Mouse (Mus musculus) granulocyte monocyte progenitor cell, adult 5-6 weeks (primary cell): Measurements from ENCODE around the gene Mtx3. TPM values are rescaled to one million over a fixed set of nuclear protein-coding genes. Genes with fewer than 3 reads are reported as not detected.
A peak's percentile ranks its signal among the peaks of the same experiment; 100 is the strongest.
"Not testable (repeated sequence)": the region's sequence is repeated elsewhere in the genome, so short reads cannot be mapped to it uniquely, and the experiment has no call there.

Experiments used
- ATAC-seq: replicated peaks from 2 replicates; pipeline ENCODE4 v1.8.0; 2016; ENCODE audit warnings: mild to moderate bottlenecking, moderate TSS enrichment, inconsistent platforms; ENCODE audit not compliant: poor library complexity, severe bottlenecking
- total RNA-seq, 2 experiments: library from RNA; stranded (forward) in 1 of 2; stranded (reverse) in 1 of 2; fragments of 200-712, 200-1000 nt in 1 of 2; fragments of >200 nt in 1 of 2; fragmentation: Nextera tagmentation in 1 of 2; gene quantifications; 2 replicates each; pipeline ENCODE4 v1.2.3; 2014 to 2017

The Mtx3 gene
- total RNA-seq (2014; fragmentation: Nextera tagmentation) = 8.9 and 20.5 TPM in 2 replicates
- 6.5 and 11.1 TPM in 2 replicates for total RNA-seq (2017)

DNA sequence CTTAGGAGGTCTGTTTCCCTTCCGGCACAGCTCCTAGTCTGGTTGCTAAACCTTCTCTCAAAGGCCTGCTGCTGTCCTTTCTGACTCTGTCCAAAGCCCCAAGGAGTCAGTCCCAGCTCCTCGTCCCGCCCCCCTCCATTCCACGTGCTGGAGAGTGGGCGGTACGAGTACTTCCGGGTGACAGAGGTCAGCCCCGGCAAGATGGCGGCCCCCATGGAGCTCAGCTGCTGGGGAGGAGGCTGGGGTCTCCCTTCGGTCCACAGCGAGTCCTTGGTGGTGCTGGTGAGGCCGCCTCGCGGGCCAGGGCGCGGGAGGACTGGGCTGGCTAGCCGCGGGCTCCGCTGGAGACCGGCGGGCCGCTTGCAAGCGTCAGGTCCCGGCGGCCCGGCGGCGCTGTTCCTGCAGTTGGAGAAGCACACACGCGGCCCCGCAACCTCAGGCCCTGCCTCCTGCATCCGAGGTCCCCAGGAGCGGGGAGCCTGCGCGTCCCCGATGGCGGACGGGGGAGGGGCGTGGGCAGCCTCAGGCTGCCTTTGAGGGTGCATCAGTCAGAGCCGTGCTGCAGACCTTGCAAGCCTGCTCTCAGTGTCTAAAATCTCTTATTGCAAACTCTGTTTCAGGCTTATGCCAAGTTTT is at the start of gene Mtx3:
Gene Mtx3, plus strand, starts transcription at position 175 of the 636 bp plus-strand sequence.
- peak; percentile 98 for ATAC-seq

DNA sequence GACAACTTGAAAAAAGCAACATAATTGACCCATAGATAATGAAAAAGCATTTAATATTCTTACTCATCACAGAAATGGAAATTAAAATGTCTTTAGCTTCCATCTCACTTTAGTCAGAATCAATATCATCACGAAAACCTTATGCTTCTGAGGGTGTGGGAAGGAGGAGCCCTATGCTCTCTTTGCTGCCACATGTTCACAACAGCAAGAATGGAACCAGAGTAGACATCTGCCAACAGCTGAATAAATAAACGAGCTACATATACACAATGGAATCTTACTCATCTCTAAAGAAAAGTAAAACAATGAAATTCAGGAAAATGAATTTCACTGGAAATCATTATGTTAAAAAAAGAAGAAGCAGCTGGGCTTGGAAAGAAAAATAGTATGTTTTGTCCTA is 45.7 kb upstream of the Mtx3 start:
- no peak for ATAC-seq

DNA sequence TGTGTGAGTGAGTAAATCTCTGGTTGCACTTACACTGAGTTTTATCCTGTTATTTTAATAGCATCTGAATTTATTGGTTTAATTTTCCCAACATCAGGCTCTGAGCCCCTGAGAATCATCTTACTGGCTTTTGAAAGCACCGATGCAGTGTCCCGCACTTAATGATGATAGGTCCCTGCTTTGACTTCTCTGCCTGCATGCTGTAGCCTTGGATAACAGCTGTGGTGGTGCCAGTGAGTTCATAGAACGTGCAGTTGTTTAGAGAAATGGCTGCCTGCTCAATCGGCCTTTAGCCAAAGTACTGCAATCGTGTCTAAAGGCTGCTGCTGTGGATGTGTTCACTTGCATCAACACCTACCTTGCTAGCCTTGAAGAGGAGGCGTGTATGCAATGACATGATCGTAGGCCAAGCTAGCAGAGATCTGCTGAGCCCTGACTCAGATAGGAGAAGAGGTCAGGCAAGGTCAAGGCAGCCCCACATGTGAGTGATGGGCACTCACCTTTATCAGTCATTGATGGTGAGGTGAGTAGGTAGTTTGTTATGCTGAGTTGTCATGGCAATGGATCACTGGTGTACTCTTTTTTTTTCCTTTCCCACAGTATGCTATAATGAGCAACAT is 45.1 kb upstream of the Mtx3 start:
- no peak for ATAC-seq

DNA sequence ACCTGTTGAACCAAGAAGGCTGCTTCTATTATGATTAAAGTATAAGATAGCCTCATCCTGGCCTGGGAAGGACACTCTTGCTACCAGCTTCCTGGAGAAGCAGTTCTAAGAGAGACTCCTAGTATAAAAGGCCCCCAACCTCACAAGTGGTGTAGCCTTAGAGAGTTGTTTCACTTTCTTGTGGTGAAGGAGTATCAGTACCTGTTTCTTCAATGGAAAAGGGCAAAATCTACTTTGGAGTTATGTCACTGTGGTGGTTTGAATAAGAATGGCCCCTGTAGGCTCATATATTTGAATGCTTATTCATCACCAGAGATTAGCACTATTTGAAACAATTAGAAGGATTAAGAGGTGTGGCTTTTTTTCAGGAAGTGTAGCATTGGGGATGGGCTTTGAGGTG is 37.8 kb upstream of the Mtx3 start:
- no peak for ATAC-seq

DNA sequence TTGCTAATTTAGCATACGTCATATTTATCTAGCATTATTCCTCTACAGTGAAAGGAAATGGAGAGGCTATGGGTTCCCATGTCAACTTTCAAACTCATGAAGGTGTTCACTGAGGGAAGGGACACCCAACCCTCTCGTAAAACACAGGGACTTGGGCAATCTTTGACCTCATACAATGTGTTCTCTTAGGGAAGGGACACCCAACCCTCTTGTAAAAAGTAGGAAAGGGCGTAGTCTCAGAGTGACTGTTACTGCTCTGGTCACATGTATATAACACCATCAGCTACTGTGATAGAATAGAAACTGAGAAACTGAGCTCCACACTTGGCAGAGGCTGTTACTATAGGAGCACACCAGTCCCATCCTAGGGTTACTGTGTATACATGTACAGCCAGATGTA is 36.7 kb upstream of the Mtx3 start:
- ATAC-seq = no peak

DNA sequence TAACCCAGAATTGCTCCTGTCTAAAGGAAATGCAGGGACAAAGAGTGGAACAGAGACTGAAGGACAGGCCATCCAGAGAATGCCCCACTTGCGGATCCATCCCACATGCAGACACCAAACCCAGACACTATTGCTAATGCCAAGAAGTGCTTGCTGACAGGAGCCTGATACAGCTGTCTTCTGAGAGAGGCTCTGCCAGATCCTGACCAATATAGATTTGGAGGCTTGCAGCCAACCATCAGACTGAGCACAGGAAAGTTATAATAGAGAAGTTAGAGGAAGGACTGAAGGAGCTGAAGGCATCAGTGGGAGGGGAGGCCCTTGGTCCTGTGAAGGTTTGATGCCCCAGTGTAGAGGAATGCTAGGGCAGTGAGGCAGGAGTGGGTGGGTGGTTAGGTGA is 34.0 kb upstream of the Mtx3 start:
- not testable (repeated sequence) for ATAC-seq

DNA sequence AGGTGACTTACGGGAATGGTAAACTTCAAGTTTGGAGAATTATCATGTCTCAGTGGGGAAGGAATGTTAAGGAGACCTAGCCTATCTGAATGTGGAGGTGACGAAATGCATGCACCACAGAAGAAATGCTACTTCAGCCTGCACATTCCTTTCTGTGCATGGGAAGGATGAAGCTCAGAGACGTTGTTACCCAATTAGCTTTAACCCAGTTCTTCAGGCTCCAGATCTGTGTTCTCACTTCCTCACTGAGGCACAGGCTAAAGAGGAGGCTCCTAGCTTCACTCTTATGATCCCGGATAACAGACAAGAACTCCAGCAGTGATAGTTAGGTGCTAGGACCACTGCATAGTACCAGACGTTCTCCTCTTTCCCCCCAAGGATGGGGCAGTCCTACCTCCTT is 28.2 kb upstream of the Mtx3 start:
- ATAC-seq = peak; percentile 87

DNA sequence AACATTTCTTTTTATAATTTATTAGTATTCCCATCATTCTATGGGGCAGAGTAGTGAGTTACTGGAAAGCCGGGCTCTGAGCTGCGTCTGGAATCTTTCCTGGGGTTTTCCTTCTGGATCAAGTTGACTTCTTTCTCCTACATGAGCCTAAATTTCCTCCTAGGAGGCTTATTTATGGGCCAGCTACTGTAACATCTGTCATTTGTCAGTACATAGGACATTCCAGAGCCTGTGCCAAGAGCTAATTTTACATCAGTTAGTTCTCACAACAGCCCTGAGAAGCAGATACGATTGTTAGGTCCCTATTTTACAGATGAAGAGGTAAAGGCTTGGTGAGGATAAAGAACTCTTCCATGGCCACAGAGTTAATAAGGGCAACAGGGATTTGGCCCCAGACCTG is 27.2 kb upstream of the Mtx3 start:
- no peak for ATAC-seq

DNA sequence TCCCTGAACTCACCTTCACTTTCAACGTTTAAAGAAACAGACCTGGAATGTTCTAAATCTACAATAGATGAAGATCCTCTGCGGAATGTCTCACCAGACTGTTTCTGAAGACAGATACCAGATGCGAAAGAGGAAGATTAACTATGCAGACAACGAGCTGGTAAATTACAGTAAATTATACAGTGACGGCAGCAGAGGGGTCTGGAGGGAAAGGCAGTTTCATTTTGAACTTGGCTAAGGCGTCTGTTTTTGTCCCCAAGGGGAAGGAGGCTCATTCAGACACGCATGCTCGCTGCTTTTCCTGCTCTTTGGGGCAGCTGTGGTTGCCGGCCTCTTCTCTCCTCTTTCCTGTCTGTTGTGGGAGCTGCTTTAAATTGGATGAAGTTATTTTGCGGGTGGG is 15.7 kb upstream of the Mtx3 start:
- ATAC-seq = peak; percentile 86

DNA sequence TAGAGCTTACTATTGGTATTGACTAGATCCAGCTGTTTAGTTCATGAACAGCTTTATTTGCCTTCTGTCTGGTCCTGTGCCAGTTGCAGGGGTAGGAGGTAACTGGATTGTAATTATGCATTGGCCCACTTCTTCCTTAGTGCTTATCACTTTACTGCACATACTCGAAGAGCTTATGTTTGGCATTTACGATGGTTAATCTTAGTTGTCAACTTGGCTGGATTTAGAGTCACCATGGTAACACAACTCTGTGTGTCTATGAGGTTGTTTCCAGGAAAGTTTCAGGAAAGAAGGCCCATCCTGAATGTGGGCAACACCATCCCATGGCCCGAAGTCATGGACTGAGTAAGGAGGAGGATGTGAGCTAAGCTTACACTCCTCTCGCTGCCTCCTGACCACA is 11.4 kb upstream of the Mtx3 start:
- no peak for ATAC-seq

DNA sequence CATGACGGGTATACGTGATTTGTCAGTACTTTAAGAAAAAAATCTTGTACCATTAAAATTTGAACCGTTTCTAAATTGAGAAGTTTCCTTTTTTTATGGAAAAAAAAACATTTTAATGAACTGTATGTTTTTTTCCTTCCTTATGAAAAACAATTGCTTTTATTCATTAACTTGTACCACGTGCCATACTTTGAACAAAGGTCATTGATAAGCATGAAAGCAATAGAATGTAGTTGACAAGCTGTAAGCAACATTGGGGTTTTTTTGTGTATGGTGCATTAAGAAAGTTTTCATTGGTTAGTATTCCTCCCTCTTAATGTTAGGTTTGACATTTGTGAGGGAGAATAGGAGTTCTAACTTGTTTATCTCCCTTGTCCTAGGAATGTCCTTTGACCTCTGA is 1.9 kb downstream of the Mtx3 start:
- ATAC-seq = no peak

DNA sequence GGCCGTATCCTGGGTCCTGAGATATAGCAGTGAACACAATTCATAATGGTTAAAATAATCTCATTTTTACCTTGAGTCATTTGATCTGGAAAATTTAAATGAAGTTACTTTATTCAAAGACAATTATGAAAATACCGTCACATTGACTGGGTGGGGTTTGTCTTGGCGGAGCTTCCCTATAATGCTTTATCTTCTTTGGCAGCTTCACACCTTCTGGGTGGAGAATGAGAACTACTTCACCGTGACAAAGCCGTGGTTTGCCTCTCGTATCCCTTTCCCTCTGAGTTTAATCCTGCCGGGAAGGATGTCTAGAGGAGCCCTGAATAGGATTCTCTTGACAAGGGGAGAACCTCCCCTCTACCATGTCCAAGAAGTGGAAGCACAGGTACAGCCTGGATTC is 2.8 kb downstream of the Mtx3 start:
- no peak for ATAC-seq

DNA sequence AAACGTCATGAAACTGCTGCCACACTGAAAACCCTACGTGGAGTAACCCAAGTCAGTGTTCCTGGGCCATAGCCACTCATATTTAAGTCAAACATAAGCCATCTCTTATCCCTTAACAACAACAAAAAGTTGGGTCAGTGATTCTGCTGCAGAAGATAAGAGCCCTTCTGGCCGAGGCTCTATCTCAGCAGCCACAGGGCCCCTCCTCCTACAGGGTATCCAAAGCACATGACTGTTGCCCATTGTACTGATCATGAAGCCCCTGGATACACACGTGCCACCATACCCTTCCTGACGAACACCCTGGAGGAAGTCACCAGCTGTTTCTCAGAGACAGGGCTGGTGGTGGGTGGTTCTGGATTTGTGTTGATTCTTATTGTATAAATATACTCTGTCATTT is 3.4 kb downstream of the Mtx3 start:
- no peak for ATAC-seq

DNA sequence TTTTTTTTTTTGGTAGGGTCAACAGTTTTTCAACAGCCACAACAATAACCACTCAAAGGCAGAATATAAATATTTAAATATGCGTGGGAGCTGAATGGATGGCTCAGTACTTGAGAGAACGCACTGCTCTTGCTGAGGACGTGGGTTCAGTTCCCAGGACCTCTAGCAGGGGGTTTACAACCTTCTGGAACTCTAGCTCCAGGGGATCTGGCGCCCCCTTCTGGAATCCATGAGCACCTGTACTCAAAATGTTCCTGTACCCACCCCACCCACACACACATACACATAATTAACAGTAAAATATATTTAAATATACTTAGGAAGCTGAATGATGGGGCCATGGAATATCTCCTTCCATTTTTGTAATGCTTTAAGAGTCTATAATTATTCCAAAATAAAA is 11.3 kb downstream of the Mtx3 start:
- peak; percentile 48; the same call in 1 of the 2 replicates for ATAC-seq

DNA sequence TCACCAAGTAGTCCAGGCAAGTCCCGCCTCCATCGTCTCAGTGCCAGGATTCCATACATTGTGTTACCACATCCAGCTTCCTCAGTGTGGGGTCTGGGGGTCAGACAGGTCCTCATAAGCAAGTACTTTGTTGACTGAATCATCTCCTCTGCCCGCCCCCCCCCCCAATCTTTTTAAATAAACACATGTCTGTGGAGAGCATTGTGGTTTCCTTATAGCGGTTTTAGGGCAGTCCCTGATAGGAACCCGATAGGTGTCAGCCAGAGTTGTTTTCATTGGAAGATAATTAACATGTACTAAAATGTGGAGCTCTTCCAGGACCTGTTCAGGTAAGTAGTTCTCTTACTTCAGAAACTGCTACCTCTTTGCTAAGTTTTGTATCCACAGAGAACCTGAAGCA is 14.2 kb downstream of the Mtx3 start:
- ATAC-seq = 0 out of 2 replicates have a peak, but pooled peaks have one; percentile 14

DNA sequence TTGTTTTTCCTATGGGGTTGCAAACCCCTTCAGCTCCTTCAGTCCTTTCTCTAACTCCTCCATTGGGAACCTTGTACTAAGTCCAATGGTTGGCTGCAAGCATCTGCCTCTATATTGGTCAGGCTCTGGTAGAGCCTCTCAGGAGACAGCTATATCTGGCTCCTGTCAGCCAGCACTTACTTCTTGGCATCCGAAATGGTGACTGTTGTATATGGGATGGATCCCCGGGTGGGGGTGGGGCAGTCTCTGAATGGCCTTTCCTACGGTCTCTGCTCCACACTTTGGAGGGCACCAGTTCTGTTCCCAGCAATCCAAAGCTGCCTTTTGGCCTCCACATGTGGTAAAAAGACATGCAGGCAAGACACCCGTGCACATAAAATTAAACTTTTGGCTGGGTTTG is 15.4 kb downstream of the Mtx3 start:
- ATAC-seq = no peak

DNA sequence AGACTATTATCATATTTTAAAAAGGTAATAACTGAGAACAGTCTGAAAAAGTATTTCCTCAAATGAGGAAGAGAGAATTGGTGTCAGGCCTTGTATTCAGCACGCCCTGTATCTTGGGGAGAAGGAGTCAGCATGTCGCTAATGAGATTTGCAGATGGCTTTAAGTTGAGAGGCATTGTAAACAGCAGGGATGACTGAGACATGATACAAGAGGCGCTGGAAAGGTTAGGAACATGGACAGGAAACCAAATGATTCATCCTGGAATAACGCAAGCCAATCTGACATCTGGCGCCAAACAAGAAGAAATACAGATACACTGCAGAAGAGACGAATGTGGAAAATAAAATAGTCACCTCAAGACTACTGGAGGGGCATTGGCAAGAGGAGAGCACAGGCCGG is 20.8 kb downstream of the Mtx3 start:
- ATAC-seq = no peak

DNA sequence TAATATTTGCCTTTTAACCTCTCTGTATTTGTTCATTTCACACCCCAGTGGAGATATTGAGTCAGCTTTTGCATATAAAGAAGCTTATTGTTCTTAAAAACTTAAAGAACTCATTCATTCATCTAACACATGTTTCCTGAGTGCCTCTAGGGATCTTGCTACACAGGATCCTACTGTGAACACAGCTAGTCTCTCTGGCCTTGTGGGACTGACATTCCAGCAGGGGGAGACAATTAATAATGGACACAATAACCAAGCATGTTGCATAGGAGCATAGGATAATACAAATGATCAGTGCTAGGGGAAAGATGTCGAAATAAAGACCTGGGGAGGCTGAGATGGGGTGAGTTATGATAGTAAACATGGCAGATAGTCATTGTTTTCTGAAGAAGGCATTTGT is 22.1 kb downstream of the Mtx3 start:
- ATAC-seq = no peak

DNA sequence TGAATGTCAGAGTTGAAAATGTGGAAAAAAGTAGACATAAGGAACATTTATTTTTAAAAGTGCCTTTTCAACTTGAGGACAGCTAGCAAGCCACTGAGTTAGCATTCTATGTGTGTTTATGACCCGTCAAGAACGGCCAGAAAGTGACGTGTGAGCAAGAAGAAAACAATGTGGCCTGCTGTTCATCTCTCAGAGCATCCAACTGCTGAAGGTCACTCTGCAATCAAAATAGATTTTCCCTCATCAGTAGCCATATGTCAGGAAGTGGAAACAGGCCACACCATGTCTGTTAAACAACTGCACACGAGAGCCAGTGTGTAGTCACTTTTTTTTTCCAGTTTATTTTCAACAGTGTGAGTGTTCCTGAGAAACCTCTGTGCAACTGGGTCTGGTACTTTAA is 35.0 kb downstream of the Mtx3 start:
- ATAC-seq = no peak

DNA sequence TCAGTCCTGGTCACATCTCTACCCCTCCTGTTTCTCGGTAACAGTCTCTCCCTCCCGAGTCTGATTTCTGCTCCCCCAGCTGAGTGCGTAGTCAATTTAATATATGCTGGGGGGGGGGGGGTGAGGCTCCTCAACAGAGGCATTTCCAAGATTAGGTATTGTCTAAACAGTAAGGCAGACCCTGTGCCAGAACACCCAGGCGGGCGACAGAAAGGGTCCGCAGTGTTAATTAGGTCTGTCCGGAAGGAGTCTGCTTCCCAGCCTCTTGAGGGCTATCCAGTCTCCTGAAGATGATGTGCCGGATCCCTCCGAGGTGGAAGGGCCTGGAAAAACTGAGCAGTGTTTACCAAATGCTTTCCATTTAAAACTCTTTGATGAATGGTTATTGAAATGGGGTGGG is 35.4 kb downstream of the Mtx3 start:
- ATAC-seq = no peak

DNA sequence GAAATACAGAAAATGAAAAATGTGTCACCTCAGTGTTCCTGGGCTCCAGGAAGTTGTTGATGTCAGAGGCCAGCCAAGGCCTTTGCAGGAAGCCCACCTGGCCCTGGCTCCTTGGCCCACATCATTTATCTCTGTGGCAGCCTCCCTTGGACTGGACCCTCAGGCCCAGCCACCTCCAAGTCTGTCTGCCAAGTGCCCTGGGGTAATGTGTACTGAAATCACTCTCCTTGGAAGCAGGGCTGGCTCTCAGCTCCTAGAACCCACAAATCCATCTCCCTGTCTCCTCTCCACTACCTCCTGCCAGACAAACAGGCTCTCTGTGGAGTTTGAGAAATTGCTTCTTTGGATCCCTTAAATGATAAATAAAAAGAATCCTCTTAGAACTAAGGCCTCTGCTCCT is 36.0 kb downstream of the Mtx3 start:
- no peak for ATAC-seq

DNA sequence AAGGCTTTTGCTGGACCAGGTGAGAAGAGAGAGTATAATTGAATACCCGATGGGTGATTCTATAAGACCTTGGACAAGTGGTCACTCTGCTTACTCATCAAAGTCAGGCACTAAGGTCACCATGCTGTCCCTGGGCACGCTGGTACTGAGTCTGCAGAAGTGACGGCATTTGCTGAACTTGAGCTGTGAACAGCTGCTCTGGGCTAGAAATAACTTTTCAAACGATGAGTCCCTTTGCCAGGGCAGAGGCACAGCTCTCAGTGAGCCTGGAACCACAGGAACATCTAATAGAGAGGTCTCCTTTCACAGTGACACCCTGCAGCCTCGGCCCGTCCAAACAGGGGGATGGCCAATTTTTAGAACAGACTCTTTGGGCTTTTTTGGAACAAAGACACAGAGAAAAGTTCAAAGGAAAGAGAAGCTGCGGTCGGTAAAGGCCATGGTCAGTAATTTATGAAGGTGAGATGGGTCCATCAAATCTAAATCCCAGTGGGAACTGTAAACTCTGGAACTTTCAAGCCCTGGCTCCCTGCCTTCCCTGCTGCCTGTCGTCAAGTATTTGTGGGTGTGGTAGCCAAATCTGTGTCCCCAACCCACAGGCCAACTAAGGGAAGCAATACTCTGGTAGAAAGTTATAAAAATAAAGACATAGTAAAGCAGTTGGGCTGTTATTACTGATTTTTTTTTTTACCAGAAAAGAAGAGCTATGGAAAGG is 37.9 kb downstream of the Mtx3 start:
- no peak for ATAC-seq
